Mouse (Mus musculus): ENCODE measurements around the gene Myoz1. TPM values are rescaled to one million over a fixed set of nuclear protein-coding genes. Genes with fewer than 3 reads are reported as not detected.

The Myoz1 gene
- total RNA-seq, 4 experiments from 2014 or later: 1.1 to 1.6 (median 1.4) TPM

Small RNA genes within 50 kb of the gene (microRNA-seq; reads per million reads assigned to microRNA genes)
- gene Mir6946: 0.84 reads per million

Other genes with a start within 250 kb of the Myoz1 start
- gene Cfap70, start 204.3 kb downstream of the Myoz1 start, total RNA-seq (2022): not detected
- gene Anxa7, start 176.4 kb downstream of the Myoz1 start, total RNA-seq (2022): 10 to 100 TPM; 49.3 to 61.6 (median 56.0) TPM
- under 1 TPM; 0.31 to 0.65 (median 0.38) TPM for gene Mss51, start 159.6 kb downstream of the Myoz1 start, total RNA-seq (2022)
- gene Ppp3cb, start 110.0 kb downstream of the Myoz1 start, total RNA-seq (2022): 10 to 100 TPM; 64.5 to 69.8 (median 69.3) TPM
- 10 to 100 TPM; 11.3 to 26.0 (median 18.6) TPM for gene Usp54, start 15.5 kb downstream of the Myoz1 start, total RNA-seq (2022)
- gene Synpo2l, start 11.8 kb upstream of the Myoz1 start, total RNA-seq (2022): 100 to 1,000 TPM; 120 to 148 (median 126) TPM
- 100 to 1,000 TPM in 3 of 4 experiments, 10 to 100 TPM in 1; 97.9 to 110 (median 103) TPM for gene Sec24c, start 17.8 kb upstream of the Myoz1 start, total RNA-seq (2022)
- 1 to 10 TPM; 4.2 to 4.9 (median 4.6) TPM for gene Fut11, start 38.4 kb upstream of the Myoz1 start, total RNA-seq (2022)
- gene Chchd1, start 46.5 kb upstream of the Myoz1 start, total RNA-seq (2022): 100 to 1,000 TPM; 110 to 126 (median 118) TPM
- gene Zswim8, start 51.0 kb upstream of the Myoz1 start, total RNA-seq (2022): 10 to 100 TPM; 38.7 to 47.0 (median 43.1) TPM
- 10 to 100 TPM in 1 of 4 experiments, 1 to 10 TPM in 3; 7.1 to 10.6 (median 9.9) TPM for gene Ndst2, start 78.0 kb upstream of the Myoz1 start, total RNA-seq (2022)
- 10 to 100 TPM; 47.2 to 73.5 (median 58.4) TPM for gene Camk2g, start 137.5 kb upstream of the Myoz1 start, total RNA-seq (2022)
- gene Plau, start 180.1 kb upstream of the Myoz1 start, total RNA-seq (2022): 1 to 10 TPM; 4.9 to 7.7 (median 5.6) TPM

All from heart, adult 8-10 months (tissue).